Mouse (Mus musculus): Measurements from ENCODE around the gene Ppp4r1. TPM values are rescaled to one million over a fixed set of nuclear protein-coding genes. Genes with fewer than 3 reads are reported as not detected.

Ppp4r1 gene
- polyA plus RNA-seq, 1 experiment from 2014 or later = 42.9 TPM

DNA sequence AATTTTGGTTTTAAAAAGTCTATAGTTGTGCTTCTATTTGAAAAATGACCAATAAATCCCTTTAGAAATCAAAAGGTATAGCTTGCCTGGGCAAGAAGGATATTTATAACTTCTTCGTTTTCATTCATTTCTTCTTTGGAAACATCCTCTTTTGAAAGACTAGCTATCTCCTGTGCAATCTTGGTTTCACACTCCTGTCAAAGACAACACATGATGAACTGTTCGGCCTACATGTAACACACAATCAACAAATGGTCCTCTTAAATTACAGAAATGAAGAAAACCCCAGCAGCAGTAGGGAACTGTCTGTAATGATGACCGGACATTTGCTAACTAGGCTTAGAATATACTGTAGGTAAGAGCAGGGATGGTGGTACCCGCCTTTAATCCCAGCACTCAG lies 71.6 kb downstream of the Ppp4r1 start:
- peaks cover 74% of the 10 kb centered on the region for H3K36me3 ChIP-seq
- no peak overlapping the region for H3K4me3 ChIP-seq
- no peaks in the 10 kb centered on the region for H3K27me3 ChIP-seq (ENCODE audit: insufficient read depth, poor library complexity, severe bottlenecking)
- WGBS = 88% methylated on average over 4 of the region's 4 CpGs
- no peak overlapping the region for H3K27ac ChIP-seq
- no peaks in the 10 kb centered on the region for H3K9me3 ChIP-seq
- DNase-seq (ENCODE audit: low spot score) = no peak
- H3K4me1 ChIP-seq = peaks cover 7% of the 10 kb centered on the region

DNA sequence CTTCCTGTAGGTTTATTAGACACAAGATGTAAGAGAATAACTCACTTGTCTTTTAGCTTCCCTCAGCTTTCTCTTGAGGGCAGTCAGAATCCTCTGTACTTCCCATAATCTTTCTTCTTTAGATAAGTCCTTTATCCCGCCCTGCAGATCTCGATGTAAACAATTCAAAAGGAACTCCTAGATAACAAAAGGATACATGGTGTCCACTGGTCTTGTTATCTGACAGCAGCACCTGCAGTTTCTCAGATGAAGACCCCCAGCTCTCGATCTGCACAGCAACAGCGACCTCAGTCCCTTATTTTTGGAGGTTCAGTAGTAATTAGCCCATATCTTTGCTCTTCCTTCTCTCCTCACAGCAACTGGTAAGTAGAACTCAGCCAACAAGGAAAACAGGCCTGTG lies 75.2 kb downstream of the Ppp4r1 start:
- H3K4me3 ChIP-seq = no peak overlapping the region
- H3K27me3 ChIP-seq (ENCODE audit: insufficient read depth, poor library complexity, severe bottlenecking) = no peaks in the 10 kb centered on the region
- H3K36me3 ChIP-seq = peaks cover 58% of the 10 kb centered on the region
- no peaks in the 10 kb centered on the region; the same call in 1 of the 2 replicates for H3K4me1 ChIP-seq
- DNase-seq (ENCODE audit: low spot score) = no peak
- H3K27ac ChIP-seq = no peak overlapping the region
- no peaks in the 10 kb centered on the region for H3K9me3 ChIP-seq
- 16% methylated on average over 4 of the region's 4 CpGs for WGBS

DNA sequence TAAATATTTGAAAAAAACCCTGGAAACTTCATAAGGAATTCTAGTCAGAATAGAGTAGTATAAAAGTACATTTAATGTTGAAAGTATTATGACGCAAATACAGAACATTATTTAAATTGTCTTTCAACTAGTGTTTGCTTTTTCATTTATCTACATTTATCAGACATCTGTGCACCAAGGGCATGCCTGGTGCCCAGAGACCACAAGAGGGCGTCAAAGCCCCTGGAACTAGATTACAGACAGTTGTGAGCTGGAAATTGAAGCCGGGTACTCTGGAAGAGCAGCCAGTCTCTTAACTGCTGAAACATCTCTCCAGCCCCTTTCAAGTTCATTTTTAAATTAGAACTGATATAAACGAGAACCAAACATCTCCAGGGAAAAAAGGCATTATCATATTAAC lies 80.2 kb downstream of the Ppp4r1 start:
- Histone ChIP-seq H3K27ac (no peak overlapping the region), H3K9me3 (no peaks in the 10 kb centered on the region), H3K4me1 (no peaks in the 10 kb centered on the region; the same call in 1 of the 2 replicates), H3K36me3 (peaks cover 42% of the 10 kb centered on the region), H3K27me3 (ENCODE audit: insufficient read depth, poor library complexity, severe bottlenecking) (no peaks in the 10 kb centered on the region), H3K4me3 (no peak overlapping the region)
- no peak for DNase-seq (ENCODE audit: low spot score)
- WGBS = 63% methylated on average over 4 of the region's 4 CpGs

DNA sequence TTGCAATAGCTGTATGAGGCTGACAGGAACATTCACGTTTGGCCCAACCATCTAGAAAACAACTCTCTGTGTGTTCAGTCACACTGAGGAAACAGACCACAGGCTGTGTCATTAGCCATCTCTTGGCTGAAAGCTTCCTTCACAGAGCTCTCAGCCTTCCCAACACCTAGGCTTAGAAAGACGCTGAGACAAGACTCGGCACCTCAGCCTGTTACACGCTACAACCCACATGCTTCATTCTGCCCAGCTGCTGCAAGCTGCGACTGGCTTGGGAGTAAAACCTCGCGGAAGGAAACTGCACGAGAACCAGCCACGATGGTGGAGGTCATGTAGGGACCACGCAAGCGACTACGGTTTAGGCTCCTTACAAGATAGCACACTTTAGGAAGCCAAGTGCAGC lies 81.5 kb downstream of the Ppp4r1 start:
- Histone ChIP-seq H3K27me3 (ENCODE audit: insufficient read depth, poor library complexity, severe bottlenecking) (no peaks in the 10 kb centered on the region), H3K36me3 (peaks cover 35% of the 10 kb centered on the region)
- WGBS = 95% methylated on average over 12 of the region's 12 CpGs

DNA sequence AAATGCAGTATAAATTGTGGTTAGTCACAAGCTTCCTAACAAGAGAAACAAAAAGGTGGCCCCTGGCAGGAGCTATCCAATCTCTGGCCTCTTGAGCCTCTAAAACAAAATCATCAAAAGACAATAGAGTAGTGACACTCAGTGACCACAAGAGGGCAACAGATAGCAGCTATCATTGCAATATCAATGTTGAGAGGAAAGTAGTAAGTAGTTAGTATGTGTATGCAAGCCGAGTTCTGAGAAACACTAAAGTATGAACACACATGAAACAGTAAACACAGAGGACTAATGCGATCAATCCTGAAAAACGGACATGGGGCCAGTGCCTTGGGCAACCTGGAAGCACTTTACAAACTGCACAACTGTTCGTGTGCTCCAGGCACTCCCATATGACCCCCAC lies 82.4 kb downstream of the Ppp4r1 start:
- DNase-seq (ENCODE audit: low spot score) = no peak
- peaks cover 31% of the 10 kb centered on the region for H3K36me3 ChIP-seq
- H3K4me1 ChIP-seq = no peaks in the 10 kb centered on the region
- 39% methylated on average over 4 of the region's 4 CpGs for WGBS
- H3K4me3 ChIP-seq = no peak overlapping the region
- H3K9me3 ChIP-seq = no peaks in the 10 kb centered on the region
- no peak overlapping the region for H3K27ac ChIP-seq
- no peaks in the 10 kb centered on the region for H3K27me3 ChIP-seq (ENCODE audit: insufficient read depth, poor library complexity, severe bottlenecking)

More for the DNA sequence above, 81.5 kb downstream of the Ppp4r1 start:
- no peaks in the 10 kb centered on the region for H3K9me3 ChIP-seq
- no peaks in the 10 kb centered on the region for H3K4me1 ChIP-seq
- H3K27ac ChIP-seq = no peak overlapping the region
- no peak overlapping the region for H3K4me3 ChIP-seq
- no peak for DNase-seq (ENCODE audit: low spot score)

DNA sequence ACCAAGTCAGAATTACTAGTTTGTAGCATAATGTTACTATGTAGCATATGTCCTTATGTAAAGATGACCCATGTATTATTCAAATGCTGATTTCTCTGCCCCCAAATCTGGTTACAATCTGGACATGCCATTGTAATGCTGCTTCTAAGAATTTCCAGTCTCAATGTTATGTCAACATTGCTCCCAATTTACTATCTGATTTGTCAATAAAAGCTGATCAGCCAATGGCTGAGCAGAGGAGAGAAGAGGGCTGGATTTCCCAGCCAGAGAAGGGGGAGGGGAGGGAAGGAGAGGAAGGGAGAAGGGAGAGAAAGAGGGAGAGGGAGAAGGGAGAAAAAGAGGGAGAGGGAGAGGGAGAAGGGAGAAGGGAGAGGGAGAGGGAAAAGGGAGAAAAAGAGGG lies 82.9 kb downstream of the Ppp4r1 start:
- Histone ChIP-seq H3K36me3 (peaks cover 31% of the 10 kb centered on the region), H3K4me1 (no peaks in the 10 kb centered on the region), H3K27me3 (ENCODE audit: insufficient read depth, poor library complexity, severe bottlenecking) (no peaks in the 10 kb centered on the region), H3K4me3 (no peak overlapping the region), H3K27ac (no peak overlapping the region), H3K9me3 (no peaks in the 10 kb centered on the region)
- DNase-seq (ENCODE audit: low spot score) = no peak

DNA sequence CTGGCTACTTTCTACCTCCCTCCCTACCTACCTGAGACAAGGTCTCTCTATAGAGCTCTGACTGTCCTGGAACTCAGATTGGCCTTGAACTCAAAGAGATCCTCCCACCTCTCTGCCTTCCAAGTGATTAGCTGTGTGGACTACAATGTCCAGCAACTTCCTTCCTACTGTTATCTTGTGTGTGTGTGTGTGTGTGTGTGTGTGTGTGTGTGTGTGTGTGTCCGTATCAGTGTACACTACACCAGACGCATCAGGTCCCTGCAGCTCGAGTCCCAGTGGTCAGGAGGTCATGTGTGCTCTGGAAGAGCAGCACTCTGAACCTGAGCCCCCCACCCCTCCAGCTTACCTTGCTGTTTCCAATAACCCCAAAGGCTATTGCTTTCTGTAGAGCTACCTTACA lies 83.8 kb downstream of the Ppp4r1 start:
- 43% methylated on average over 3 of the region's 3 CpGs for WGBS

DNA sequence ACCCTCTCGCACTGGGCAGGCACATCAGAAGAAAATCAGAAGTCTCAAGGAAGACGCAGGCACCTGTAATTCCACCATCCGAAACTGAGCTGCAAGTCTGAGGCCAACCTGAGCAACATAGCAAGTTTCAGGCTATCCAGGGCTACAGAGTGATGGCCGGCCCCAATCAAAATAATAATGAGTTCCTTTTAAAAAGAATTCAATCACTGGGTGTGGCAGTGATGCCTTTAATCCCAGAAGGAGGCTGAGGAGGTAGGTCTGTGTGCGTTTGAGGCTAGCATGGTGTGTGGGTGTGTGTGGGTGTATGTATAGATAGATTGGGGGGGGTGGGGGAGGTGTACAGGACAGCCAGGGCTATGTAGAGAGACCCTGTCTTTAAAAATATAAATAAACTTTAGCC lies 85.6 kb downstream of the Ppp4r1 start:
- H3K9me3 ChIP-seq = no peaks in the 10 kb centered on the region
- no peaks in the 10 kb centered on the region for H3K27me3 ChIP-seq (ENCODE audit: insufficient read depth, poor library complexity, severe bottlenecking)
- H3K27ac ChIP-seq = no peak overlapping the region
- no peak overlapping the region for H3K4me3 ChIP-seq
- 87% methylated on average over 5 of the region's 5 CpGs for WGBS
- peaks cover 14% of the 10 kb centered on the region for H3K4me1 ChIP-seq
- peaks cover 20% of the 10 kb centered on the region for H3K36me3 ChIP-seq
- DNase-seq (ENCODE audit: low spot score) = no peak

More for the DNA sequence above, 83.8 kb downstream of the Ppp4r1 start:
- DNase-seq (ENCODE audit: low spot score) = no peak
- Histone ChIP-seq H3K4me1 (no peaks in the 10 kb centered on the region), H3K36me3 (peaks cover 27% of the 10 kb centered on the region), H3K4me3 (no peak overlapping the region), H3K9me3 (no peaks in the 10 kb centered on the region), H3K27ac (no peak overlapping the region), H3K27me3 (ENCODE audit: insufficient read depth, poor library complexity, severe bottlenecking) (no peaks in the 10 kb centered on the region)

DNA sequence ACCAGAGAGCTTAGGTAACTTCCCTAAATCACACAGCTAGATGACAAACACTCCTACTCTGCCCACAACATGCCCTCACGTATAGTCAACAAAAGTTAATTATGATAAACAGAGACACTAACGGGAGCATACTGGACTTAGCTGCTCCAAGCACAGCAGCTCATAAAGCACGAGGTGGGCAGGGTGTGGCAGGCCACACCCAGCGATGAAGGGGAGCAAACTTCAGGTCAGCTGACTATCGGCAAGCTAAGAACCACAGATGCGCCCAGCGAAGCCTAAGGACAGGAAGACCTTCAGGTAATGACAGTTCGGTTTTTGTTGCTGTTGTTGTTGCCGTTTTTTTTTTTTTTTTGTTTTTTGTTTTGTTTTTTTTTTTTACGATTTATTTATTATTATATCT lies 87.3 kb downstream of the Ppp4r1 start:
- no peak overlapping the region for H3K27ac ChIP-seq
- no peaks in the 10 kb centered on the region for H3K9me3 ChIP-seq
- 85% methylated on average over 10 of the region's 10 CpGs for WGBS
- peaks cover 15% of the 10 kb centered on the region for H3K4me1 ChIP-seq
- peaks cover 14% of the 10 kb centered on the region for H3K36me3 ChIP-seq
- no peak for DNase-seq (ENCODE audit: low spot score)
- H3K27me3 ChIP-seq (ENCODE audit: insufficient read depth, poor library complexity, severe bottlenecking) = no peaks in the 10 kb centered on the region
- H3K4me3 ChIP-seq = no peak overlapping the region

DNA sequence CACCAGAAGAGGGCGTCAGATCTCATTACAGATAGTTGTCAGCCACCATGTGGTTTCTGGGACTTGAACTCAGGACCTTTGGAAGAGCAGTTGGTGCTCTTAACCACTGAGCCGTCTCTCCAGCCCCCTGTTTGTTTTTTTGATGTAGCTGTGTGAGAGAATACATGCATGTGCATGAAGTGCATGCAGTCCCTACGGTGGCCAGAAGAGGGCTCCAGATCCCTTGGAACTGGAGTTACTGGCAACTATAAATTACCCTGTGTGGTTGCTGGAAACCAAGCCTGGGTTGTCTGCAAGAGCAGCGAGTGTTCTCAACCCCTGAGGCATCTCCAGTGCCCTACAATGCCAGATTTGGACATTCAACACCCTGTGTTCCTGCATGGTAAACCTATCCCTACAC lies 87.8 kb downstream of the Ppp4r1 start:
- Histone ChIP-seq H3K4me3 (no peak overlapping the region), H3K9me3 (no peaks in the 10 kb centered on the region), H3K27ac (no peak overlapping the region), H3K36me3 (peaks cover 14% of the 10 kb centered on the region), H3K4me1 (peaks cover 15% of the 10 kb centered on the region), H3K27me3 (ENCODE audit: insufficient read depth, poor library complexity, severe bottlenecking) (no peaks in the 10 kb centered on the region)
- no peak for DNase-seq (ENCODE audit: low spot score)
- WGBS = 48% methylated on average over 4 of the region's 4 CpGs

DNA sequence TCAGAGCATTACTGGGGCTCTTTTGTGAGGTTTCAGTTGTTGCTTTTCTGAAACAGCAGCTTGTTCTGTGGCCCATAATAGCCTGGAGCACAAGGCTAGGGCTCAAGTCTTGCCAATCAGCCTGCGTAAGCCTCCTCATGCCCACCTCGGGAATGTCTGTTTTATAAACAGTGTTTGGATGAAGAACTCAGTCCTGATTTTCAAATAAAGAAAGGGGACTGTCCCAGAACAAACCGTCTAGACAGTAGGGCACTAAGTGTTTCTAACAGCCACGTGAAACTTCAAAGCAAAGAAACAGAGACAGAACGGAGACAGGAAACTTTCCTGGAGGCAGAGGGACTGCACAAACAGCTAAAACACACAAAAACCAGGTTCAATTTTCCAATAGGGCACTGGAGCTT lies 89.3 kb downstream of the Ppp4r1 start:
- Histone ChIP-seq H3K36me3 (peaks cover 10% of the 10 kb centered on the region), H3K27ac (peak overlapping the region; percentile 59; the same call in 1 of the 2 replicates), H3K4me3 (no peak overlapping the region), H3K4me1 (peaks cover 15% of the 10 kb centered on the region), H3K27me3 (ENCODE audit: insufficient read depth, poor library complexity, severe bottlenecking) (no peaks in the 10 kb centered on the region), H3K9me3 (no peaks in the 10 kb centered on the region)
- DNase-seq (ENCODE audit: low spot score) = no peak
- WGBS = 45% methylated on average over 5 of the region's 5 CpGs

DNA sequence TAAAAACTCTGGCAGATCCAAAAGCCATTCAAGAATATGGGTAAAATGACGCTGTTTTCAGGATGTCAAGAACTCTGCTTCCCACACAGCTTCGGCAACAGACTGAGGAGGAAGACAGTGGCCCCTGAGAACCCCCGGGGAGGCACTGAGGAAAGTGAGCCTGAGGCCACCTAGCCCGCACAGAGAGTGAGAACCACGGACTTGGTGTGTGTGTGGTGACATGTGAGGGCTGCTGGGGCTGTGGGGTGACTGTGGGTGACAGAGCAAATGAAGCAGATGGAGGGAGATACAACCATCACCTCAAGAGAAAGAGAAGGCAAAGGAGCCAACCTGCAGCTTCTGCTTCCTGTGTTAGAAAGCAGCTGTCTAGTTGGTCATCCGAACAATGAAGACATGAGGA lies 89.7 kb downstream of the Ppp4r1 start:
- H3K36me3 ChIP-seq = peaks cover 6% of the 10 kb centered on the region; the same call in 1 of the 2 replicates
- no peaks in the 10 kb centered on the region for H3K9me3 ChIP-seq
- peaks cover 15% of the 10 kb centered on the region for H3K4me1 ChIP-seq
- H3K27me3 ChIP-seq (ENCODE audit: insufficient read depth, poor library complexity, severe bottlenecking) = no peaks in the 10 kb centered on the region
- no peak for DNase-seq (ENCODE audit: low spot score)
- no peak overlapping the region for H3K4me3 ChIP-seq
- WGBS = 67% methylated on average over 6 of the region's 6 CpGs
- H3K27ac ChIP-seq = peak overlapping the region; percentile 59; the same call in 1 of the 2 replicates

DNA sequence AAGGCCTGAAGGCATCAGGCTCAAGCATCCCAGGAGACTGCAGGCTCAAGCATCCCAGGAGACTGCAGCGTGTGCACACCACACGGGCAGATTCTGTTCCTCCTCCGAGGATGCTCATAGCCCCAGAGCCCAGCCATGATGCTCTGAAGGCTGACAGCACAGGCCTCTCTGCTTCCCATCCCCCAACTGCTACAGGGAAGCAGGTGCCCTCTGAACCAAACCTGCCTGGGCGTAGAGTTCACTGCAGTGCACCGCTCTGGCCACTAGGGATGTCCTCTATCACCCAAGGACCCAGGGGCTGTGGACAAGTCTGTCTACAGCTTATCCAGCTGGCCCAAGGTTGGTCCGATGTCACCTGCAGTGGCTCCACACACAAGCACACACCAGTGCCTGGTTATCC lies 90.3 kb downstream of the Ppp4r1 start:
- Histone ChIP-seq H3K36me3 (no peaks in the 10 kb centered on the region; the same call in 1 of the 2 replicates), H3K9me3 (no peaks in the 10 kb centered on the region), H3K27me3 (ENCODE audit: insufficient read depth, poor library complexity, severe bottlenecking) (no peaks in the 10 kb centered on the region), H3K27ac (no peak overlapping the region), H3K4me3 (no peak overlapping the region; the same call in 1 of the 2 replicates), H3K4me1 (peaks cover 15% of the 10 kb centered on the region)
- DNase-seq (ENCODE audit: low spot score) = no peak
- WGBS = 46% methylated on average over 6 of the region's 6 CpGs

DNA sequence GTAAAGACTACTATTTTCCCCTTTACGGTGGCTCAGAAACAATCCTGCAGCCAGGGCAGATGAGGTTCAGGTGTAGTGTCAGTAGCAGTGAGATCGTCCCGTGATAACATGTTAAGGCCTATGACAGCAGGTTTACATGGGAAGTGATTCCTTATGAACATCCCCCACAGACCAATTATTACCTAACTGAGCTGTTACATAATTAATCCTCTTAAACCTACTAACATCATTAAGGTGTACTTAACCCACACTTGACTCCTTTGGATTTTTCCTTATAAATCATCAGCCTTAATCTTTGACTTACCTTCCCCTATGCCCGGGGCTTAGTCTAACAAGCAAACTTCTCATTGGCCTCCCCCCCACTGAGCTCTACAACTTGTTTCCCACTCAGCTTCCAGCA lies 90.8 kb downstream of the Ppp4r1 start:
- H3K27ac ChIP-seq = no peak overlapping the region
- peaks cover 15% of the 10 kb centered on the region for H3K4me1 ChIP-seq
- WGBS = 78% methylated on average over 4 of the region's 4 CpGs
- H3K9me3 ChIP-seq = no peaks in the 10 kb centered on the region
- 0 out of 2 replicates have a peak, but pooled peaks cover under 1% of the 10 kb centered on the region for H3K36me3 ChIP-seq
- no peaks in the 10 kb centered on the region for H3K27me3 ChIP-seq (ENCODE audit: insufficient read depth, poor library complexity, severe bottlenecking)
- no peak overlapping the region for H3K4me3 ChIP-seq
- no peak for DNase-seq (ENCODE audit: low spot score)

Data from heart, embryonic 10.5 days (tissue).